ENCODE assay signal across 35 mouse cellular contexts in the genomic region with DNA sequence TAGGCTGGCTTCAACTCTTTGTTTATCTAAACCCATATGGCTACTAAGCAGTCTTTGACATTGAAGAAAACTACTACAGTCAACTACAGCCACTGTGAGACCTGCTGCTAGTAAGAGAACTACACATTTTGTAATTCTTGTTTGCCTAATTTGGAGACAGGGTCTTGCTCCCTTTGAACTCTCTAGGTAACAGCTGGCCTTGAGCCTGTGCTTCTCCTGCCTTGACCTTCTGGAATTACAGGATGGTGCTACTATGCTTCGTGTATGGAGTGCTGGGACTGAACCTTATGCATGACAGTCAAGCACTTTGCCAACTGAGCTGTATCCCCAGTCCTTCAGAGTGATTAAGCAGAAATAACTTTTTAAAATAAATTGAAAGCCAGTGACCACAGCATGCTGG. TPM values are rescaled to one million over a fixed set of nuclear protein-coding genes. Genes with fewer than 3 reads are reported as not detected.
"Had no signal": no experiment of that assay in that cellular context is flagged by ENCODE, and none has a peak within 500 bp of the region (broad histone marks: within the 10 kb centered on the region; RNA-seq: fewer than 3 reads in every experiment).

No protein-coding gene starts in this region.

- H3K27ac ChIP-seq: left cerebral cortex, adult 2 months; limb, embryonic 10.5 days; limb, embryonic 12.5 days; limb, embryonic 13.5 days; limb, embryonic 15.5 days; liver, embryonic 13.5 days; liver, embryonic 14.5 days; liver, embryonic 15.5 days; lung, embryonic 15.5 days; macrophage; midbrain, embryonic 10.5 days; midbrain, embryonic 12.5 days; midbrain, embryonic 13.5 days; midbrain, embryonic 15.5 days; neural tube, embryonic 12.5 days had no signal

- H3K4me3 ChIP-seq: left cerebral cortex, adult 2 months; limb, embryonic 10.5 days; limb, embryonic 12.5 days; limb, embryonic 13.5 days; limb, embryonic 15.5 days; liver, embryonic 13.5 days; liver, embryonic 15.5 days; lung, embryonic 15.5 days; megakaryocyte, embryonic 14.5 days; midbrain, embryonic 10.5 days; midbrain, embryonic 12.5 days; midbrain, embryonic 13.5 days; midbrain, embryonic 15.5 days; myocyte; neural tube, embryonic 12.5 days had no signal

- H3K9ac ChIP-seq: limb, embryonic 12.5 days; limb, embryonic 13.5 days; limb, embryonic 15.5 days; liver, embryonic 13.5 days; liver, embryonic 14.5 days; liver, embryonic 15.5 days; liver, postnatal 0 days; lung, embryonic 14.5 days; lung, embryonic 15.5 days; midbrain, embryonic 12.5 days; midbrain, embryonic 13.5 days; midbrain, embryonic 15.5 days; neural tube, embryonic 12.5 days had no signal

- H3K27me3 ChIP-seq: limb, embryonic 12.5 days; limb, embryonic 13.5 days; limb, embryonic 15.5 days; liver, embryonic 13.5 days; liver, embryonic 15.5 days; lung, embryonic 15.5 days; megakaryocyte, embryonic 14.5 days; midbrain, embryonic 12.5 days; midbrain, embryonic 13.5 days; midbrain, embryonic 15.5 days; neural tube, embryonic 12.5 days had no signal

- ATAC-seq: liver, postnatal 0 days; lung, postnatal 0 days; midbrain, embryonic 13.5 days; midbrain, embryonic 15.5 days had no signal

- H3K9me3 ChIP-seq: limb, embryonic 10.5 days; limb, embryonic 12.5 days; limb, embryonic 13.5 days; limb, embryonic 15.5 days; liver, embryonic 13.5 days; liver, embryonic 15.5 days; lung, embryonic 15.5 days; megakaryocyte, embryonic 14.5 days; midbrain, embryonic 10.5 days; midbrain, embryonic 12.5 days; midbrain, embryonic 13.5 days; midbrain, embryonic 15.5 days; neural tube, embryonic 12.5 days had no signal

- DNase-seq: left cerebral cortex, postnatal 4 days; liver; liver, embryonic 13.5 days; liver, postnatal 0 days; lung, adult 18-20 months; lung, adult 2 months; lung, embryonic 14.5 days; lung, postnatal 10 days; lung, postnatal 14 days; lung, postnatal 36 days; lung, postnatal 4 days; midbrain, embryonic 14.5 days had no signal

- H3K4me1 ChIP-seq: limb, embryonic 10.5 days; limb, embryonic 12.5 days; limb, embryonic 15.5 days; liver, embryonic 15.5 days; lung, embryonic 15.5 days; midbrain, embryonic 10.5 days; midbrain, embryonic 12.5 days; midbrain, embryonic 13.5 days; midbrain, embryonic 15.5 days; neural tube, embryonic 12.5 days had no signal

- H3K4me2 ChIP-seq: limb, embryonic 12.5 days; limb, embryonic 13.5 days; limb, embryonic 15.5 days; liver, embryonic 11.5 days; liver, embryonic 13.5 days; liver, embryonic 15.5 days; lung, embryonic 14.5 days; lung, embryonic 15.5 days; midbrain, embryonic 12.5 days; midbrain, embryonic 13.5 days; midbrain, embryonic 15.5 days; neural tube, embryonic 12.5 days had no signal

- H3K36me3 ChIP-seq: liver, embryonic 15.5 days; midbrain, embryonic 15.5 days had no signal

RNA-seq across cellular contexts. Expression of a gene that starts 53.2 kb away (rescaled TPM):
- total RNA-seq: megakaryocyte progenitor cell, adult 5-6 weeks; megakaryocyte, adult 5-6 weeks; megakaryocyte-erythroid progenitor cell, adult 5-6 weeks; monocyte, adult 5-6 weeks had no signal
- polyA plus RNA-seq: limb, embryonic 11.5 days; macrophage had no signal
